Mouse (Mus musculus): ENCODE data around the gene Gys1. TPM values are rescaled to one million over a fixed set of nuclear protein-coding genes. Genes with fewer than 3 reads are reported as not detected.

The Gys1 gene
- polyA plus RNA-seq, 1 experiment from 2014 or later = 37.0 TPM

GRCm38 (mm10) chr7:45463987-45464778 lies 29.5 kb downstream of the Gys1 start:
- Histone ChIP-seq H3K4me1 (replicated peaks; ENCODE audit: control insufficient read depth, insufficient read depth, low read length) (peaks cover 17% of the 10 kb centered on the region), H3K27me3 (ENCODE audit: control insufficient read depth, insufficient read depth, low read length) (no peaks in the 10 kb centered on the region), H3K9me3 (ENCODE audit: control insufficient read depth, low read length) (no peaks in the 10 kb centered on the region), H3K4me3 (ENCODE audit: low read depth, low read length) (no peak overlapping the region), H3K27ac (ENCODE audit: low read depth, low read length) (no peak overlapping the region), H3K4me2 (ENCODE audit: low read depth, low read length, severe bottlenecking) (no peak overlapping the region), H3K36me3 (ENCODE audit: control insufficient read depth, insufficient read depth, low read length) (peaks cover 7% of the 10 kb centered on the region; the same call in 1 of the 2 replicates), H3K9ac (ENCODE audit: low read length) (no peak overlapping the region)
- ATAC-seq (replicated peaks; ENCODE audit: low FRiP score) = no peak
- 93% methylated on average over 7 of the region's 7 CpGs for WGBS
- no peak for DNase-seq (ENCODE audit: low spot score)

- H3K9ac ChIP-seq (ENCODE audit: low read length) = no peak overlapping the region
- no peak overlapping the region for H3K4me3 ChIP-seq (ENCODE audit: low read depth, low read length)
- WGBS = 95% methylated on average over 12 of the region's 12 CpGs
- peaks cover 7% of the 10 kb centered on the region; the same call in 1 of the 2 replicates for H3K36me3 ChIP-seq (ENCODE audit: control insufficient read depth, insufficient read depth, low read length)
- no peaks in the 10 kb centered on the region for H3K9me3 ChIP-seq (ENCODE audit: control insufficient read depth, low read length)
- 0 out of 2 replicates have a peak overlapping the region, but pooled peaks have one; percentile 84 for H3K4me2 ChIP-seq (ENCODE audit: low read depth, low read length, severe bottlenecking)
- ATAC-seq (replicated peaks; ENCODE audit: low FRiP score) = no peak
- no peak overlapping the region for H3K27ac ChIP-seq (ENCODE audit: low read depth, low read length)
- no peak for DNase-seq (ENCODE audit: low spot score)
- no peaks in the 10 kb centered on the region for H3K27me3 ChIP-seq (ENCODE audit: control insufficient read depth, insufficient read depth, low read length)
- peaks cover 16% of the 10 kb centered on the region for H3K4me1 ChIP-seq (replicated peaks; ENCODE audit: control insufficient read depth, insufficient read depth, low read length)
These were observed 30.5 kb downstream of the Gys1 start for GRCm38 (mm10) chr7:45465112-45465511.

- Histone ChIP-seq H3K36me3 (ENCODE audit: control insufficient read depth, insufficient read depth, low read length) (peaks cover 7% of the 10 kb centered on the region; the same call in 1 of the 2 replicates), H3K4me3 (ENCODE audit: low read depth, low read length) (peak overlapping the region; percentile 85), H3K9me3 (ENCODE audit: control insufficient read depth, low read length) (no peaks in the 10 kb centered on the region), H3K4me1 (replicated peaks; ENCODE audit: control insufficient read depth, insufficient read depth, low read length) (peaks cover 12% of the 10 kb centered on the region), H3K27me3 (ENCODE audit: control insufficient read depth, insufficient read depth, low read length) (no peaks in the 10 kb centered on the region), H3K9ac (ENCODE audit: low read length) (peak overlapping the region; percentile 83), H3K27ac (ENCODE audit: low read depth, low read length) (no peak overlapping the region), H3K4me2 (ENCODE audit: low read depth, low read length, severe bottlenecking) (peak overlapping the region; percentile 84)
- ATAC-seq (replicated peaks; ENCODE audit: low FRiP score) (no peak), DNase-seq (ENCODE audit: low spot score) (no peak)
- WGBS = 84% methylated on average over 9 of the region's 9 CpGs
These were observed 30.9 kb downstream of the Gys1 start for GRCm38 (mm10) chr7:45465549-45465948.

GRCm38 (mm10) chr7:45466283-45467089 lies 31.8 kb downstream of the Gys1 start, which contains the start of gene Bax:
Bax (minus strand) TSS chr7:45466898.
- Histone ChIP-seq H3K4me3 (ENCODE audit: low read depth, low read length) (peak within 1 kb of the TSS; percentile 85), H3K27ac (ENCODE audit: low read depth, low read length) (no peak within 1 kb of the TSS), H3K27me3 (ENCODE audit: control insufficient read depth, insufficient read depth, low read length) (no peaks in the 10 kb centered on the region), H3K36me3 (ENCODE audit: control insufficient read depth, insufficient read depth, low read length) (peaks cover 7% of the 10 kb centered on the region; the same call in 1 of the 2 replicates), H3K4me2 (ENCODE audit: low read depth, low read length, severe bottlenecking) (peak within 1 kb of the TSS; percentile 84), H3K9ac (ENCODE audit: low read length) (peak within 1 kb of the TSS; percentile 83), H3K9me3 (ENCODE audit: control insufficient read depth, low read length) (no peaks in the 10 kb centered on the region), H3K4me1 (replicated peaks; ENCODE audit: control insufficient read depth, insufficient read depth, low read length) (peaks cover 7% of the 10 kb centered on the region)
- WGBS = under 1% methylated on average over 56 of the region's 58 CpGs
- DNase-seq (ENCODE audit: low spot score) (peak; percentile 98), ATAC-seq (replicated peaks; ENCODE audit: low FRiP score) (peak; percentile 84)

- H3K4me3 ChIP-seq (ENCODE audit: low read depth, low read length) = peak overlapping the region; percentile 85
- H3K36me3 ChIP-seq (ENCODE audit: control insufficient read depth, insufficient read depth, low read length) = peaks cover 7% of the 10 kb centered on the region; the same call in 1 of the 2 replicates
- no peak overlapping the region for H3K27ac ChIP-seq (ENCODE audit: low read depth, low read length)
- WGBS = 36% methylated on average over 7 of the region's 7 CpGs
- H3K9ac ChIP-seq (ENCODE audit: low read length) = peak overlapping the region; percentile 52
- H3K4me1 ChIP-seq (replicated peaks; ENCODE audit: control insufficient read depth, insufficient read depth, low read length) = peaks cover 7% of the 10 kb centered on the region
- no peaks in the 10 kb centered on the region for H3K27me3 ChIP-seq (ENCODE audit: control insufficient read depth, insufficient read depth, low read length)
- DNase-seq (ENCODE audit: low spot score) (no peak), ATAC-seq (replicated peaks; ENCODE audit: low FRiP score) (no peak)
- no peaks in the 10 kb centered on the region for H3K9me3 ChIP-seq (ENCODE audit: control insufficient read depth, low read length)
- H3K4me2 ChIP-seq (ENCODE audit: low read depth, low read length, severe bottlenecking) = peak overlapping the region; percentile 84; the same call in 1 of the 2 replicates
These were observed 32.5 kb downstream of the Gys1 start for GRCm38 (mm10) chr7:45467090-45467670.

GRCm38 (mm10) chr7:45470869-45471268 lies 36.2 kb downstream of the Gys1 start:
- no peaks in the 10 kb centered on the region for H3K27me3 ChIP-seq (ENCODE audit: control insufficient read depth, insufficient read depth, low read length)
- 10% methylated on average over 3 of the region's 3 CpGs for WGBS
- no peak overlapping the region for H3K4me2 ChIP-seq (ENCODE audit: low read depth, low read length, severe bottlenecking)
- DNase-seq (ENCODE audit: low spot score) (peak; percentile 73), ATAC-seq (replicated peaks; ENCODE audit: low FRiP score) (no peak)
- H3K9ac ChIP-seq (ENCODE audit: low read length) = no peak overlapping the region
- H3K36me3 ChIP-seq (ENCODE audit: control insufficient read depth, insufficient read depth, low read length) = no peaks in the 10 kb centered on the region
- no peaks in the 10 kb centered on the region for H3K9me3 ChIP-seq (ENCODE audit: control insufficient read depth, low read length)
- H3K4me3 ChIP-seq (ENCODE audit: low read depth, low read length) = no peak overlapping the region
- peaks cover 4% of the 10 kb centered on the region for H3K4me1 ChIP-seq (replicated peaks; ENCODE audit: control insufficient read depth, insufficient read depth, low read length)
- H3K27ac ChIP-seq (ENCODE audit: low read depth, low read length) = no peak overlapping the region

- H3K9ac ChIP-seq (ENCODE audit: low read length) = no peak overlapping the region
- no peaks in the 10 kb centered on the region for H3K4me1 ChIP-seq (replicated peaks; ENCODE audit: control insufficient read depth, insufficient read depth, low read length)
- WGBS = 74% methylated on average over 16 of the region's 16 CpGs
- no peak overlapping the region for H3K4me2 ChIP-seq (ENCODE audit: low read depth, low read length, severe bottlenecking)
- ATAC-seq (replicated peaks; ENCODE audit: low FRiP score) (no peak), DNase-seq (ENCODE audit: low spot score) (no peak)
- H3K27me3 ChIP-seq (ENCODE audit: control insufficient read depth, insufficient read depth, low read length) = no peaks in the 10 kb centered on the region
- no peak overlapping the region for H3K4me3 ChIP-seq (ENCODE audit: low read depth, low read length)
- H3K36me3 ChIP-seq (ENCODE audit: control insufficient read depth, insufficient read depth, low read length) = no peaks in the 10 kb centered on the region
- H3K9me3 ChIP-seq (ENCODE audit: control insufficient read depth, low read length) = no peaks in the 10 kb centered on the region
- H3K27ac ChIP-seq (ENCODE audit: low read depth, low read length) = no peak overlapping the region
These were observed 40.8 kb downstream of the Gys1 start for GRCm38 (mm10) chr7:45475291-45475969.

GRCm38 (mm10) chr7:45476453-45476852 lies 41.8 kb downstream of the Gys1 start:
- Histone ChIP-seq H3K36me3 (ENCODE audit: control insufficient read depth, insufficient read depth, low read length) (no peaks in the 10 kb centered on the region), H3K9ac (ENCODE audit: low read length) (no peak overlapping the region), H3K27me3 (ENCODE audit: control insufficient read depth, insufficient read depth, low read length) (no peaks in the 10 kb centered on the region), H3K4me2 (ENCODE audit: low read depth, low read length, severe bottlenecking) (no peak overlapping the region), H3K9me3 (ENCODE audit: control insufficient read depth, low read length) (no peaks in the 10 kb centered on the region), H3K4me3 (ENCODE audit: low read depth, low read length) (no peak overlapping the region), H3K27ac (ENCODE audit: low read depth, low read length) (no peak overlapping the region), H3K4me1 (replicated peaks; ENCODE audit: control insufficient read depth, insufficient read depth, low read length) (no peaks in the 10 kb centered on the region)
- no peak for DNase-seq (ENCODE audit: low spot score)
- 47% methylated on average over 1 of the region's 1 CpGs for WGBS
- ATAC-seq (replicated peaks; ENCODE audit: low FRiP score) = no peak

Data from forebrain, embryonic 11.5 days (tissue).